Mouse (Mus musculus) MEL (cell line): ENCODE measurements around the gene Klhl5. TPM values are rescaled to one million over a fixed set of nuclear protein-coding genes. Genes with fewer than 3 reads are reported as not detected.
A peak's percentile ranks its signal among the peaks of the same experiment; 100 is the strongest.

Source experiments
- DNase-seq: peaks from one replicate; pipeline ENCODE4 v3.0.0; 2011; ENCODE audit warnings: low read depth, low spot score
- H3K27ac ChIP-seq: 2 replicates; pipeline ENCODE4 v1.5.1; 2012; ENCODE audit warnings: low read depth, mild to moderate bottlenecking, control low read depth, low read length, moderate library complexity; ENCODE audit not compliant: control insufficient read depth
- H3K27me3 ChIP-seq, 2 experiments: fragments of 150-350 bp in 1 of 2; sonication (generic) in 1 of 2; 2 replicates each; pipeline ENCODE4 v1.6.1; 2012; ENCODE audit warnings: low read length in 2 of 2, mild to moderate bottlenecking in 2 of 2, improper control_type of control experiment in 1 of 2, moderate library complexity in 1 of 2; ENCODE audit not compliant: insufficient read depth in 2 of 2, control insufficient read depth in 1 of 2
- H3K36me3 ChIP-seq, 2 experiments: 2 replicates each; pipeline ENCODE4 v1.6.1; 2012 to 2014; ENCODE audit warnings: low read length in 2 of 2, improper control_type of control experiment in 1 of 2, inconsistent platforms in 1 of 2, mild to moderate bottlenecking in 1 of 2; ENCODE audit not compliant: insufficient read depth in 2 of 2, control insufficient read depth in 1 of 2
- H3K4me1 ChIP-seq, 2 experiments: fragments of 150-350 bp in 1 of 2; sonication (generic) in 1 of 2; 2 replicates each; pipeline ENCODE4 v1.6.1; 2012; ENCODE audit warnings: low read length in 2 of 2, improper control_type of control experiment in 1 of 2, mild to moderate bottlenecking in 1 of 2; ENCODE audit not compliant: insufficient read depth in 2 of 2, control insufficient read depth in 1 of 2
- H3K4me3 ChIP-seq, 2 experiments: fragments of 150-350 bp in 1 of 2; sonication (generic) in 1 of 2; 2 replicates each; pipeline ENCODE4 v1.5.1; 2012; ENCODE audit warnings: low read depth in 2 of 2, low read length in 2 of 2, mild to moderate bottlenecking in 2 of 2, moderate library complexity in 2 of 2, control low read depth in 1 of 2, improper control_type of control experiment in 1 of 2; ENCODE audit not compliant: control insufficient read depth in 1 of 2, insufficient read depth in 1 of 2
- H3K79me2 ChIP-seq: 2 replicates; pipeline ENCODE4 v1.6.1; 2012; ENCODE audit warnings: mild to moderate bottlenecking, low read length, moderate library complexity; ENCODE audit not compliant: control insufficient read depth, poor library complexity, insufficient read depth
- H3K9ac ChIP-seq: 2 replicates; pipeline ENCODE4 v1.6.1; 2012; ENCODE audit warnings: low read depth, mild to moderate bottlenecking, control low read depth, low read length, moderate library complexity; ENCODE audit not compliant: control insufficient read depth, poor library complexity, severe bottlenecking
- H3K9me3 ChIP-seq: fragments of 150-350 bp; sonication (generic); replicated peaks from 2 replicates; pipeline ENCODE4 v1.6.1; 2012; ENCODE audit warnings: mild to moderate bottlenecking, low read length, improper control_type of control experiment, moderate library complexity; ENCODE audit not compliant: insufficient read depth
- BHLHE40 ChIP-seq: IDR thresholded peaks from 2 replicates; pipeline ENCODE4 v1.6.1; 2012; ENCODE audit warnings: low read depth, mild to moderate bottlenecking, inconsistent platforms, low read length, improper control_type of control experiment, borderline replicate concordance
- CHD1 ChIP-seq: IDR thresholded peaks from 2 replicates; pipeline ENCODE4 v1.6.1; 2012; ENCODE audit warnings: low read depth, mild to moderate bottlenecking, inconsistent platforms, low read length, improper control_type of control experiment
- E2F4 ChIP-seq: IDR thresholded peaks from 2 replicates; pipeline ENCODE4 v1.6.1; 2011; ENCODE audit warnings: low read depth, low read length, improper control_type of control experiment, borderline replicate concordance
- ELF1 ChIP-seq: IDR thresholded peaks from 2 replicates; pipeline ENCODE4 v1.6.1; 2014; ENCODE audit warnings: low read depth, mild to moderate bottlenecking, inconsistent platforms, low read length, improper control_type of control experiment, moderate library complexity
- EP300 ChIP-seq, 2 experiments: IDR thresholded peaks; 2 replicates each; pipeline ENCODE4 v1.6.1; 2011; ENCODE audit warnings: improper control_type of control experiment in 2 of 2, low read length in 2 of 2, low read depth in 1 of 2, mild to moderate bottlenecking in 1 of 2
- ETS1 ChIP-seq: IDR thresholded peaks from 2 replicates; pipeline ENCODE4 v1.6.1; 2012; ENCODE audit warnings: low read depth, mild to moderate bottlenecking, inconsistent platforms, low read length, improper control_type of control experiment, moderate library complexity
- GATA1 ChIP-seq: IDR thresholded peaks from 2 replicates; pipeline ENCODE4 v1.6.1; 2011; ENCODE audit warnings: low read depth, low read length, improper control_type of control experiment
- JUND ChIP-seq: IDR thresholded peaks from 2 replicates; pipeline ENCODE4 v1.6.1; 2011; ENCODE audit warnings: low read depth, mild to moderate bottlenecking, improper control_type of control experiment, low read length
- KAT2A ChIP-seq: conservative IDR thresholded peaks from 2 replicates; pipeline ENCODE4 v1.6.1; 2012; ENCODE audit warnings: low read depth, low read length, improper control_type of control experiment, inconsistent platforms
- MAZ ChIP-seq: IDR thresholded peaks from 2 replicates; pipeline ENCODE4 v1.6.1; 2012; ENCODE audit warnings: low read depth, mild to moderate bottlenecking, inconsistent platforms, low read length, improper control_type of control experiment
- MEF2A ChIP-seq: IDR thresholded peaks from 2 replicates; pipeline ENCODE4 v1.6.1; 2014; ENCODE audit warnings: low read depth, mild to moderate bottlenecking, inconsistent platforms, low read length, improper control_type of control experiment; ENCODE audit not compliant: poor library complexity, insufficient replicate concordance, severe bottlenecking; ENCODE audit errors: extremely low read depth
- MXI1 ChIP-seq: IDR thresholded peaks from 2 replicates; pipeline ENCODE4 v1.6.1; 2011; ENCODE audit warnings: mild to moderate bottlenecking, low read depth, low read length, improper control_type of control experiment
- MYB ChIP-seq: IDR thresholded peaks from 2 replicates; pipeline ENCODE4 v1.6.1; 2011; ENCODE audit warnings: mild to moderate bottlenecking, low read depth, low read length, improper control_type of control experiment
- MYC ChIP-seq: IDR thresholded peaks from 2 replicates; pipeline ENCODE4 v1.6.1; 2011; ENCODE audit warnings: low read depth, mild to moderate bottlenecking, low read length, improper control_type of control experiment, moderate library complexity
- NELFE ChIP-seq: IDR thresholded peaks from 2 replicates; pipeline ENCODE4 v1.6.1; 2011; ENCODE audit warnings: low read depth, low read length, improper control_type of control experiment
- NRF1 ChIP-seq: IDR thresholded peaks from 2 replicates; pipeline ENCODE4 v1.6.1; 2014; ENCODE audit warnings: low read depth, mild to moderate bottlenecking, inconsistent platforms, low read length, improper control_type of control experiment, moderate library complexity; ENCODE audit not compliant: poor library complexity, insufficient read depth, severe bottlenecking
- POLR2A ChIP-seq, 2 experiments: IDR thresholded peaks; 2 replicates each; pipeline ENCODE4 v1.6.1; 2011 to 2012; ENCODE audit warnings: low read length in 2 of 2, mild to moderate bottlenecking in 2 of 2, control low read depth in 1 of 2, improper control_type of control experiment in 1 of 2, low read depth in 1 of 2, moderate library complexity in 1 of 2; ENCODE audit not compliant: control insufficient read depth in 1 of 2, insufficient read depth in 1 of 2, poor library complexity in 1 of 2
- POLR2AphosphoS2 ChIP-seq: IDR thresholded peaks from 2 replicates; pipeline ENCODE4 v1.6.1; 2011; ENCODE audit warnings: low read length, improper control_type of control experiment
- POLR2AphosphoS5 ChIP-seq: IDR thresholded peaks from 2 replicates; pipeline ENCODE4 v1.6.1; 2012; ENCODE audit warnings: low read depth, borderline replicate concordance, mild to moderate bottlenecking, inconsistent platforms, low read length, moderate library complexity, mixed read lengths
- RAD21 ChIP-seq: IDR thresholded peaks from 2 replicates; pipeline ENCODE4 v1.6.1; 2011; ENCODE audit warnings: mild to moderate bottlenecking, low read depth, low read length, improper control_type of control experiment
- RCOR1 ChIP-seq: IDR thresholded peaks from 2 replicates; pipeline ENCODE4 v1.6.1; 2012; ENCODE audit warnings: low read depth, mild to moderate bottlenecking, inconsistent platforms, low read length, improper control_type of control experiment
- SIN3A ChIP-seq: IDR thresholded peaks from 2 replicates; pipeline ENCODE4 v1.6.1; 2012; ENCODE audit warnings: low read length, improper control_type of control experiment, inconsistent platforms
- TBP ChIP-seq: IDR thresholded peaks from 2 replicates; pipeline ENCODE4 v1.8.0; 2011; ENCODE audit warnings: low read depth, low read length, improper control_type of control experiment
- TCF12 ChIP-seq: IDR thresholded peaks from 2 replicates; pipeline ENCODE4 v1.6.1; 2014; ENCODE audit warnings: low read depth, mild to moderate bottlenecking, inconsistent platforms, low read length, improper control_type of control experiment, moderate library complexity
- UBTF ChIP-seq: IDR thresholded peaks from 2 replicates; pipeline ENCODE4 v1.6.1; 2012; ENCODE audit warnings: low read depth, mild to moderate bottlenecking, inconsistent platforms, low read length, improper control_type of control experiment, moderate library complexity, borderline replicate concordance; ENCODE audit not compliant: insufficient read depth
- USF1 ChIP-seq: IDR thresholded peaks from 2 replicates; pipeline ENCODE4 v1.6.1; 2014; ENCODE audit warnings: low read depth, mild to moderate bottlenecking, inconsistent platforms, low read length, improper control_type of control experiment, moderate library complexity
- USF2 ChIP-seq, 2 experiments: IDR thresholded peaks; 2 replicates each; pipeline ENCODE4 v1.6.1; 2011 to 2012; ENCODE audit warnings: improper control_type of control experiment in 2 of 2, low read length in 2 of 2, borderline replicate concordance in 1 of 2, inconsistent platforms in 1 of 2, low read depth in 1 of 2, mild to moderate bottlenecking in 1 of 2; ENCODE audit not compliant: insufficient read depth in 1 of 2
- ZC3H11A ChIP-seq: IDR thresholded peaks from 2 replicates; pipeline ENCODE4 v1.6.1; 2012; ENCODE audit warnings: low read depth, mild to moderate bottlenecking, inconsistent platforms, low read length, improper control_type of control experiment
- ZKSCAN1 ChIP-seq: IDR thresholded peaks from 2 replicates; pipeline ENCODE4 v1.6.1; 2012; ENCODE audit warnings: low read depth, mild to moderate bottlenecking, inconsistent platforms, low read length, improper control_type of control experiment, moderate library complexity
- ZMIZ1 ChIP-seq: IDR thresholded peaks from 2 replicates; pipeline ENCODE4 v1.6.1; 2012; ENCODE audit warnings: low read depth, mild to moderate bottlenecking, inconsistent platforms, low read length, improper control_type of control experiment, moderate library complexity
- polyA plus RNA-seq, 2 experiments: library from polyadenylated mRNA; stranded (reverse) in 1 of 2; unstranded in 1 of 2; fragments of >175 nt in 1 of 2; fragments of >200 nt in 1 of 2; gene quantifications; 2 replicates each; pipeline versions ENCODE4 v1.2.1 to v1.2.4; 2012; ENCODE audit warnings: low replicate concordance in 2 of 2, low read depth in 1 of 2; ENCODE audit not compliant: insufficient read length in 2 of 2, insufficient read depth in 1 of 2, missing spikeins in 1 of 2
- total RNA-seq: library from RNA; depleted of rRNA; stranded (reverse); fragments of 300-350 nt; gene quantifications from 2 replicates; pipeline ENCODE4 v1.2.3, GENCODE M21; 2012

The Klhl5 gene
- total and polyA plus RNA-seq, 3 experiments, result 8.0 to 15.5 TPM; not detected in 1

DNA sequence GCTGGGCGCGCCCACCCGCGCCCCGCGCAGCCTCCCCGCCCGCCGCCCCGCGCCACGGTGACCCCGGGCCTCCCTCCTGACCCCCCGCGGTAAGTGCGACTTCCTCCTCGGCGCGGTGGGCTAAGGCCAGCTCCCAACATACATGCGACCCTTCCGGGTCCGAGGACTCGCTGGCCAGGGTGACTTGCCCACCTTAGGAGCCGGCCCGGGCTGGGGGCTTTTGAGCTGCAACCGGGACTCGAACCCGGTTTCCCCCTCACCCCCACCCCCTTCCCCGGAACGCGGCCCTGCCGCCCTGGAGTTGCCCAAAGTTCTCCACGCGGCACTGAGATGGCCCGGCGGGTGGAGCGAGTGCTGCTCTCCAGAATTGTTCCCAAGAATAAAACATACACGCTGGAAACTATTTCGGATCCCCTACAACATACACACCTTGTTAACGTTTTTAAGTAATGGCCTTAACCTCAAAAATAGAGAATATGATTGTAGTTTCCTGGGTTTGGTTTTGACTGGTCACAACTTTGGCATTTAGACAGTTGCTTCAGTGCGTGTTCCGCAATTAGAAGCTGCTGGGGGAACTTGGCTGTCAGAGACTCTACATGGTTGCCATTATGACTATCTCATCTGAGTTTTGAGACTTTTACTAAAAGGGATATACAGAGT is 564 bp downstream of the Klhl5 start:
- Histone ChIP-seq H3K27ac (peak overlapping the region; percentile 78), H3K4me3 (peak overlapping the region; percentile 66 to 92), H3K79me2 (peaks cover 8% of the 10 kb centered on the region), H3K27me3 (no peaks in the 10 kb centered on the region), H3K9ac (peak overlapping the region; percentile 94), H3K4me1 (peaks cover under 1 to 13% of the 10 kb centered on the region in 2 experiments), H3K36me3 (peaks cover 0 to 13% of the 10 kb centered on the region in 2 experiments; a peak in 2 of 4 replicates), H3K9me3 (no peaks in the 10 kb centered on the region)
- no peak for TF ChIP-seq CHD1
- TF ChIP-seq ETS1, result 0 out of 2 replicates have a peak, but pooled peaks have one; percentile 13
- peak; percentile 84 for TF ChIP-seq SIN3A
- TF ChIP-seq POLR2AphosphoS2, result no peak
- no peak for TF ChIP-seq RCOR1
- no peak for TF ChIP-seq NRF1
- peak; percentile 81 for TF ChIP-seq MXI1
- no peak for TF ChIP-seq BHLHE40
- TF ChIP-seq MEF2A, result no peak
- TF ChIP-seq TCF12, result no peak
- TF ChIP-seq NELFE, result 0 out of 2 replicates have a peak, but pooled peaks have one; percentile 11
- no peak for TF ChIP-seq ZC3H11A
- TF ChIP-seq GATA1, result no peak
- TF ChIP-seq USF2 (IDR thresholded peaks at IDR 0.05; ENCODE audit: borderline replicate concordance in 1 of 2, insufficient read depth in 1 of 2, low read depth in 1 of 2, low read length in 2 of 2), result no peak
- no peak for TF ChIP-seq USF1
- no peak for TF ChIP-seq ELF1
- no peak for TF ChIP-seq MAZ
- TF ChIP-seq MYB, result no peak
- no peak for TF ChIP-seq KAT2A
- no peak for TF ChIP-seq ZKSCAN1
- TF ChIP-seq JUND, result no peak
- TF ChIP-seq TBP, result peak; percentile 52; the same call in 1 of the 2 replicates
- no peak for TF ChIP-seq UBTF
- no peak; a peak in 1 of 4 replicates for TF ChIP-seq POLR2A (IDR thresholded peaks at IDR 0.05; ENCODE audit: control insufficient read depth in 1 of 2, insufficient read depth in 1 of 2, low read depth in 1 of 2, low read length in 2 of 2, poor library complexity in 1 of 2)
- TF ChIP-seq E2F4, result no peak
- no peak for TF ChIP-seq POLR2AphosphoS5
- no peak for TF ChIP-seq RAD21
- TF ChIP-seq ZMIZ1, result no peak
- 0 out of 2 replicates have a peak, but pooled peaks have one; percentile 60 for TF ChIP-seq MYC
- TF ChIP-seq EP300 (IDR thresholded peaks at IDR 0.05; ENCODE audit: low read depth in 1 of 2, low read length in 2 of 2), result no peak
- DNase-seq, result peak; percentile 77
